ENCODE assay signal across 8 mouse cellular contexts in the genomic region with DNA sequence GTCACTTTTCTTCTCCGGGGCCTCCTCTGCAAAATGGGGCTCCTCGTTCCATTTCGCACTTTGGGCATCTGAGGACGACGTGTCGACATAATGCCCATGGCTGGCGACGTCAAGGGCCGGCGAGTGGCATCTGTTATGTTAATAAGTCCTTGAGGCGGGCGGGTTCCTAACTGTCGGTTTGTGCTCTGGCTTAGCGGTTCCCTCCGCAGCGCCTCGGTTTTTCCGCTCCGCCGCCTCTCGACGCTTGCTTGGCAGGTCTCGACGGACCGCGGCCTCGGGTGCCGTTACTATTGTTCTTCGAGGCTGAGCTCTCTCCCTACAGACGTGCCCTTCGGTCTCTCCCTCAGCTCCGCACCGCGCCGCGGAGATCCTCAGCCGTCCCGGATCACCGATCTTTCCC. TPM values are rescaled to one million over a fixed set of nuclear protein-coding genes. Genes with fewer than 3 reads are reported as not detected.
DNase-seq lines count a peak whose midpoint lies in the region; ATAC-seq and TF ChIP-seq lines count a peak whose summit lies in the region.

Gene Eif4g3, plus strand, starts transcription at position 133 of the 400 bp plus-strand sequence.

- H3K4me3 ChIP-seq in heart, adult 2 months, result peak within 1 kb of the TSS; percentile 91
- peak within 1 kb of the TSS; percentile 88 for H3K4me3 ChIP-seq in hindbrain, embryonic 16.5 days (ENCODE audit: low read length)
- H3K4me3 ChIP-seq in macrophage (ENCODE audit: inconsistent target), result peak within 1 kb of the TSS; percentile 81

- 5% methylated on average over 39 of the region's 39 CpGs for WGBS in heart, adult 2 months
- WGBS in hindbrain, embryonic 16.5 days, result under 1% methylated on average over 38 of the region's 39 CpGs
- WGBS in macrophage (ENCODE audit: missing documents), result 6% methylated on average over 32 of the region's 39 CpGs

- TF ChIP-seq CTCF in heart, adult 2 months (IDR thresholded peaks at IDR 0.05), result no peak

- TF ChIP-seq POLR2A in heart, adult 2 months (IDR thresholded peaks at IDR 0.05; ENCODE audit: insufficient read depth, low read depth, low read length), result no peak

- no peak for ATAC-seq in hindbrain, embryonic 16.5 days

- peak within 1 kb of the TSS; percentile 89 for H3K4me2 ChIP-seq in hindbrain, embryonic 16.5 days (ENCODE audit: low read length)

- DNase-seq in heart, adult 2 months, result no peak
- DNase-seq in heart, adult 9 months (ENCODE audit: low spot score in 2 of 2), result no peak
- DNase-seq in adrenal gland, adult 8-10 months, result no peak
- DNase-seq in gastrocnemius, adult 18-20 months (ENCODE audit: low spot score), result no peak
- DNase-seq in embryo, embryonic 10 days (ENCODE audit: low spot score), result no peak
- no peak for DNase-seq in urinary bladder, postnatal 25 days (ENCODE audit: low spot score)

- H3K9me3 ChIP-seq in hindbrain, embryonic 16.5 days (ENCODE audit: control insufficient read depth, low read length), result no peaks in the 10 kb centered on the region

- intact Hi-C loops in heart, adult 2 months (cut with DNase I), result loop anchor here (10.0 kb wide), 1 partner anchor 112 kb away; no protein-coding TSS in a partner anchor

- no peaks in the 10 kb centered on the region; the same call in 1 of the 2 replicates for H3K36me3 ChIP-seq in heart, adult 2 months (ENCODE audit: control insufficient read depth, insufficient read depth, low read length)
- H3K36me3 ChIP-seq in hindbrain, embryonic 16.5 days (ENCODE audit: control insufficient read depth, insufficient read depth, low read length), result no peaks in the 10 kb centered on the region
- H3K36me3 ChIP-seq in macrophage (ENCODE audit: inconsistent target), result peaks cover 12% of the 10 kb centered on the region; the same call in 1 of the 2 replicates

- no peaks in the 10 kb centered on the region for H3K27me3 ChIP-seq in heart, adult 2 months (ENCODE audit: control insufficient read depth, insufficient read depth, low read length)
- no peaks in the 10 kb centered on the region for H3K27me3 ChIP-seq in hindbrain, embryonic 16.5 days (replicated peaks; ENCODE audit: control insufficient read depth, insufficient read depth, low read length)

- peaks cover 9% of the 10 kb centered on the region for H3K4me1 ChIP-seq in heart, adult 2 months (ENCODE audit: control insufficient read depth, insufficient read depth, low read length)
- H3K4me1 ChIP-seq in hindbrain, embryonic 16.5 days (ENCODE audit: control insufficient read depth, insufficient read depth, low read depth, low read length), result peaks cover 28% of the 10 kb centered on the region

- no peak for TF ChIP-seq EP300 in heart, adult 2 months (IDR thresholded peaks at IDR 0.05; ENCODE audit: insufficient read depth, low read depth, low read length)

- H3K27ac ChIP-seq in heart, adult 2 months, result peak within 1 kb of the TSS; percentile 93
- peak within 1 kb of the TSS; percentile 96 for H3K27ac ChIP-seq in hindbrain, embryonic 16.5 days (ENCODE audit: low read depth, low read length)
- no peak within 1 kb of the TSS for H3K27ac ChIP-seq in macrophage

- H3K79me2 ChIP-seq in heart, adult 2 months (replicated peaks; ENCODE audit: control insufficient read depth, insufficient read depth, low read length), result 0 out of 2 replicates have a peak, but pooled peaks cover 1% of the 10 kb centered on the region
- H3K79me2 ChIP-seq in macrophage (ENCODE audit: inconsistent target), result peaks cover 33% of the 10 kb centered on the region

- H3K9ac ChIP-seq in heart, adult 2 months (ENCODE audit: low read depth, low read length), result peak within 1 kb of the TSS; percentile 84
- H3K9ac ChIP-seq in hindbrain, embryonic 16.5 days (ENCODE audit: low read depth, low read length), result peak within 1 kb of the TSS; percentile 99

RNA-seq across cellular contexts. Expression of gene Eif4g3, which starts in this region (rescaled TPM):
- 10 to 100 TPM; 39.7 to 43.7 TPM for total RNA-seq in heart, adult 2 months (2021)
- 24.8 and 29.1 TPM in 2 replicates for polyA plus RNA-seq in heart, adult 2 months (2012; rRNA removed)
- 100 to 1,000 TPM in 3 of 4 experiments, 10 to 100 TPM in 1; 97.4 to 133 (median 119) TPM for total RNA-seq in adrenal gland, adult 8-10 months (2022)
- total RNA-seq in gastrocnemius, adult 18-20 months (2021), result 100 to 1,000 TPM; 115 to 117 TPM
- polyA plus RNA-seq in hindbrain, embryonic 16.5 days (2015; fragmentation: Nextera tagmentation; extraction: Ambion mirVana), result 43.2 and 46.0 TPM in 2 replicates
- 100 to 1,000 TPM; 128 to 496 (median 390) TPM for total RNA-seq in macrophage (2018; cell fraction: chromatin; rRNA removed)
- total RNA-seq in macrophage (2018; cell fraction: cytosol; rRNA removed), result 10 to 100 TPM; 48.7 to 91.0 (median 69.5) TPM
- 100 to 1,000 TPM; 125 to 331 (median 212) TPM for total RNA-seq in macrophage (2018; cell fraction: nucleus; rRNA removed)
- polyA plus RNA-seq in macrophage (2018), result 52.6 to 97.4 TPM (median 70.3 TPM) in 3 replicates
